Mouse (Mus musculus): Measurements from ENCODE around the gene Anks1b.

DNA sequence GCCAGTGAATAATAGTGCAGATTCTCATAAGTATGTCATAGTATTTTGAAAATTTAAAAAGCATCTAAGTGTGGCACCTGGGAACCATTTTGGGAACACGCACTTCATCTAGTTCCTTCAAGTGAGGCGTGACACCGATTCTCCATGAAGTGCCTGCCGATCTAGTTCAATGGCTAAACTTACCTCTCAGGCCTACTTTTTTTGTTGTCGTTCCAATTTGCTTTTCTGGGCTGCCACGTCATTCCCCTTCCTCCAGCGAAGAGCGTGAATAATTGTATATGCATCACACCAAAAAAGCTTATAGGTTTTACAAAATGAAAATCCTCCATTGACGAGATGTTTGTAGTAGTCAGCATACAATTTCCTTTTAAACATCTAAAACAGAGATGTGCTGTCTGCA is 204.6 kb downstream of the Anks1b start:
- TF ChIP-seq CTCF (IDR thresholded peaks at IDR 0.05; ENCODE audit: control insufficient read depth, insufficient read depth, insufficient replicate concordance, low read depth, low read length), result no peak
- TF ChIP-seq POLR2A (IDR thresholded peaks at IDR 0.05; ENCODE audit: control insufficient read depth, low read depth, low read length), result no peak

Measured in testis, adult 2 months (tissue).